Mouse (Mus musculus): ENCODE measurements around the gene Kif12.

Gene Kif12

DNA sequence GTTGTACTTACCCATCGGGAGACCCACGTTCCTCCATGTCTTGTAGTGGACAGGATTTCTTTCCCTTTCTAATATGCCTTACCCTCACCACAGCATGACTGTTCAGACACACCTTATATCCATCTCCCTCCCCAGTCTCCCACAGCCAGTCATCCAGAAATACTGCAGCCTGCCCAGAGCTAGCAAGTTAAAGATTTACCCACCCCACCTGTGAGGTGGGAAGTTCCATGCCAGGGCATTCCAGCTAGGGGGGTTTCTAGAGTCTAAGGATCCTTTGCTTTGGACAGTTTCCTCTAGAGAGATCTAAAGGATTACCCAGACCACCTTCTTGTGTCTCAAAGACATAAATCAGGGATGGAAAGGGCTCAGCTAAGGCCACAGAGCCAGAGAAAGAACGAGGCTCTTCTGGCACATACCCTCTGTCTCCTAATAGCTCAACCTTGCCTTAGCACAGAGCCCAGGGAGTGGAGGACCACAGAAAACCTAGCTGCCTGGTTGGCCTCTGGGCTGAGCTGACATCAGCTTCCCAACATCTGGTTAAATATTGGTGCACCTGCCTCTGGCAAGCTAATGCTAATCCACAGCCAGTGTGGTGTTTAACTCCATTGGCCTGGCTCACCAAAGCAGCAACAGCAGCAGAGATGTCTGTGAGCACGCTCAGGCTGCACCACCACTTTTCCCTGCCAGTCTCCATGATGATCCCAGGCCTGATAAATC is at the start of gene Kif12:
Gene Kif12 (minus strand): TSS at position 163 of the 717 bp plus-strand sequence.
- no peak for DNase-seq

DNA sequence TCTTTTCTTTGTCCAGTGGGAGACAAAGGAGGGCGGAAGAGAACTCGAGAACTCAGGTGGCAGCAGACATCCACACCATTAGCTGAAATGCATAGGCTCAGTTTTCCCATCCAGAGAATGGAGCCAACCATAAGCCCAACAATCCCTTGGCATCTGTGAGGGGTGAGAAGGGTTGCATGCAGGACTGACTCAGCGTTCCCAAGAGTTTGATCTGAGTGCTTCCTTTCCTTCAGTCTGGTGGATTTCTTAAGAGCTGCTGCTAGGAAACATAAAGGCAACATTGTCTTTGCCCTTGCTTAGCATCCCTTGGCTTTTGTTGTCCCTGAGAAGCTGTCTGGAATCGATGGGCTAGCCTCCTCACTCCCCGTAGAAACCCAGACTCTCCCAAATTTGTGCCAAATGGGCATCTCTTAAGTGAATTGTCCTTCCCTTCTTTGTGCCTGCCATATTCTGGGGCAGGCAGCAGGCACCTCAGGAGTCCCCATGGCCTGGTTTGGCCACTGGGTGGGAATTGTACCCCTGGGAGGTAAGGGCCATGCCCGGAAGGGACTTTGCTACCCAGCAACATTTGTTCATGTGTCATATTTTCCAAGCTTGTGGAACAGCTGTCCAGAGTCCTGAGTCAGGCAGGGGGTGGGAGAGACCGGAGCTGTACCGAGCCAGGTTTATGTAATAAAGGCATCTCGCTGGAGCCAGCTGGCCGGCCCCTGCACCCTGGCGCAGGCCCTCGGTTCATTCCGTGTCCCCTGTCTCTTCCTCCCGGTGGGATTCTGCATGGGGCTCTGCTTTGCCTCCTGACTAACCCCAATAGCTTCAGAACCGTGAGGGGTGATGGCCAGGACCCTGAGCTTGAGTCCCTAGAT is 49.4 kb upstream of the Kif12 start:
- DNase-seq, result no peak

DNA sequence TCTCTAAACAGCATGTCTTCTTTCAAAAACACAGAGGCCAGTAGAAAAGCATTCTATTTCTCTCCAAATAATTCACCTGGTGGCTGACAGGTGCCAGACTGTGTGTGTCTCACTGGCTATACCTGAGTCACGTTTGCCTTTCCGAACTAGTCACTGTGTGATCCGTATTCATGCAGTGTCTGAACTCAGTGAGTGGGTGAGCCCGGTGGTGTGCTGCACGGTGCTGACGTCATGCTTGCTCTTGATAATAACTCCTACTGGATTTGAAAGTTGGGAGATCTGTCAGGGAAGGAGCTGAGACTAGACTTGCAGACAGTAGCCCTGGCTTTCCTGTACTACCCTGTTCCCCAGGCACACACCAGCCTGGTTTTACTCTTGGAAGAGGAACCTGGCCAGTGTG is 47.7 kb upstream of the Kif12 start:
- no peak for DNase-seq

DNA sequence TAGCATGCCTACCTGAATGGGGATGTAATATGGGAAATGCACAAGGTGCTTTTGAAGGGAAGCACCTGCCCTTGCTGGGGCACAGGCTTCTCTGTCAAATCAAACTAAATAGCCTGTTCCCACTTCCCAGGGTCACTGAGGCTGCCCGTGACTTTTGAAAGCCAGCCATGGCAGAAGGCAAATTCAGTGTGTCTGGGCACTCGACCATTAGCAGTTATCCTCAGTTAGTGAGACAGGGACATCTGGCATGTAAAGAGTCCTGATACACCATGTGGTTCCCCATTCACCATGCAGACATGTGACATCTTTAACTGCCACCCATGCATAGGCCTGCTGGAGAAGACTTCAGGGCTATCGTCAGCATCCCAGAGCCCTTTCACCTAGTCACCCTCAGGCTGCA is 47.1 kb upstream of the Kif12 start:
- no peak for DNase-seq

DNA sequence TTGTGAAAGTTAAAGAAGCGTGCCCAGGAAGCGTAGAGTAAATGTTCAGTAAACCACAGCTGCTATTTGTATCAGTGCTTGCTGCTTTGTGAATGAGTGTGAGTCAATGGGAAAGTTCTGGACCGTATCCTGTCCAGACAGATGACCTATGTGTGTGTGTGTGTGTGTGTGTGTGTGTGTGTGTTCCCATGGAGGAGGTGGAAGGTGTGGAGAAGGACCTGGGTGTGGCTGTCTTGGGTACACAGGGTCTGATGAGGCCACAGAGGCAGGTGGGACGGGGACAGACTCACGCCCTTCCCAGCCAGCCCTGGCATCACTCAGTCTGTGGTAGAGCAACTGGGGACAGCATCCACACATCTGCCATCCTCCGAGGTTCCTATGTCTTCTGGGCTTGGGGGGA is 45.6 kb upstream of the Kif12 start:
- DNase-seq, result no peak

DNA sequence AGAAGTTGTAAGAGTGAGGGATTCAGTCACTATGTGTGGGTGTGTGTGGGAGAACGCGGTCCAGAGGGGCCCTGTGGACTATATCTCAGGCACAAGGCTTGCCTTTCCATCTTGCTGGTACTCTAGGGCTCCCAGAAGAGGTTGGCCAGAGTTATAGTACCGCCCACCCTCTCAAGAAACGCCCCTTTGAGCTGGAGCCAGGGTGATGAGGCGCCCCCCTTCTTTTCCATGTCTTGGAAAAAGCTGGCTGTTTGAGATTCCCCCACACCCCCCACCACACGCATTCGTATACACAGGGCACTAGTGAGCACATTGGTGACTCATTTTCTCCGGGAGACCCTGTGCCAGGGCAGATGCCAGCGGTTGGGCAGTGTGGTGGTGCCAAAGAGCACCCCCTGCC is 44.6 kb upstream of the Kif12 start:
- no peak for DNase-seq

DNA sequence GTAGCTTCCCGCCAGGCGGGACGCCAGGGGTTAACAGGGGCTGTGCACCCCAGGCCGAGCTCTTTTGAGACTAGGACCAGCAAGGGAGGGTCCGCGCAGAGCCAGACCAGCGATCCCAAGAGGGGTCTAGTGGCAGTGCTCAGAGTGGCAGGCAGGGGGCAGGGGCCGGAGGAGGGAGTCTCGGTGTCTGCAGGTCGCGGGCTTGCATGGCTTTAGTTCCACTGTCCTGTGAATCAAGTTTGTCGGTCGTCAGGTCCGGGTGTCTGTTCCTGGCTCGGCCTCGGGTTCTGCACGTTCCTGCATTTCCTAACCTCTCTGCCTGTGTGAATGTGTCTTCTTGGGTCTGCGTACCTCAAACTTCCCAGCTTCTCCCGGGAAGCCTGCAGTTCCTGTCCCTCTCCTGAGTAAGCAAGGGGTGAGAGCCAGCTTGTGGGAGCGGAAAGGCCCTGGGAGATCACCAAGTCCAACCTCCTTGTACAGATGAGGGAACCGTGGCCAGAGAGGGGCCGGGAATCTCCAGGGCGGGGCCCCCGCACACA is 44.1 kb upstream of the Kif12 start:
- DNase-seq, result peak; percentile 16 to 38

DNA sequence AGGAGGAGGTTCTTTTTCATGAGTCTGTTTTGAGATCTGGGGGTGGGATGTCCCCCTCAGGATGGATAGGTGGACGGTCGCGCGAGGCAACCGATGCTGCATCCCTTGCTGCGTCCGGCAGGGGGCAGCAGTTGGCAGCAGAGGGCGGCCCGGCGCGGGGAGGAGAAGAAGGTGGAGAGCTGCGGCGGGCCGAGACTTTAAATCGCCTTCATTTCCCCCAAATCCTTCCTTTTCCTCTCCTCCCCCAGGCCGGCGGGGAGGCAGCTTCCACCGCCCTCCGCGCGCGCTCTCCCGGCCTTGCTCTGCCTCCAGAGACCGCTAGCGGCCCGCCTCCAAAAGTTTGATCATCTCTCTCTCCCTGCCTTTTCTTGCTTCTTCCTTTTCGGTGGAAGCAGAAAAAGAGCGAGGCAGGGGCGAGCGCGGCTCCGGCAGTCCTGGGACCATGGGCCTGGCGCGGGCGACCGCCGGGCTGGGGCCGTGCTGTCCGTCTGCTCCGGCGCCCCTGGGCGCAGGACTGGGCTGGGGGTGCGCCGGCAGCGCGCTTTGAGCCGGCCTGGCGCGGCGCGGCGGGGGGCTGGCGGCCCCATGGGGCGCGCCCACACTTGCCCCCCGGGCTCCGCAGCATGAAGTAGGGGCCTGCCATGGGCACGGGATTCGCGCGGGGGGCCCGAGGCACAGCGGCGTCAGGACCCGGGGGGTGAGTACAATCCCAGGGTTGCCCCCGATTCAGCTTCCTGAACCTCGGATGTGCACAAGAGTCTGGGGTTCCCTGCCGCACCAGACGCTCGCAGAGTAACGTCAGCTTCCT is 43.5 kb upstream of the Kif12 start:
- DNase-seq, result peak; percentile 56 to 80

DNA sequence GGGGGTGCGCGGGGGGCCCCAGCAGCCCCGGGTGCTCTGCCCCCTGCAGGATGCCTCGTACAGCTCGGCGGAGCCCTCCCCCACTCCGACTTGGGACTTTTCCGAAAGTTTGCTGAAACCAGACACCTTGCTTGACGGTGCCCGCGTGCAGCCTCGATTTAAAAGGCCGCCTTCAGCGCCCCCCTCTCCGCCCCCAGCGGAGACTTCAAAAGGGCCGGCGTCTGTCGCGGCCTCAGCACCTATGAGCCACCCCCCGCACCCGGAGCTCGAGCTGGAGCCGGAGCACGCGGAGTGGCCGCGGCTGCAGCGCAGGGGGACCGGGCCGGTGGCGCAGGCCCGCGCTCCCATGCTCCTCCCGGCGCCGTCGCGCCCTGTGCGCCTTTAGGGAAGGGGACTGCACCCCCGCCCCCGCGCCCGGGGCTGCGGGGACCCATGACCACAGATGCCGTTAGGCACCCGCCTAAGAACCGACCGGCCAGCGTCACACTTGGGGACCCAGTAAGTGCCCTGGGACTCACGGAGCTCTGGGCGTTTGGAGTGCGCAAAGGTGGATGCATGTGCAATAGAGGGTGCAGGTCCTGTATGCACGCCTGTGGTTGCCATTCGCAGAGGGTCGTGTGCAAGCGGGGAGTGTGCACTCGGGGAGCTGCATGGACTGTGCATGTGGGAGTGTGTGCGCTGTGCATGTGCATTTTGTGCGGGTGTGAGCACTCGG is 42.1 kb upstream of the Kif12 start, which contains the start of gene Col27a1:
Gene Col27a1 (plus strand): TSS at position 98 of the 715 bp plus-strand sequence.
- peak in 1 of 2 experiments; percentile 17 for DNase-seq

DNA sequence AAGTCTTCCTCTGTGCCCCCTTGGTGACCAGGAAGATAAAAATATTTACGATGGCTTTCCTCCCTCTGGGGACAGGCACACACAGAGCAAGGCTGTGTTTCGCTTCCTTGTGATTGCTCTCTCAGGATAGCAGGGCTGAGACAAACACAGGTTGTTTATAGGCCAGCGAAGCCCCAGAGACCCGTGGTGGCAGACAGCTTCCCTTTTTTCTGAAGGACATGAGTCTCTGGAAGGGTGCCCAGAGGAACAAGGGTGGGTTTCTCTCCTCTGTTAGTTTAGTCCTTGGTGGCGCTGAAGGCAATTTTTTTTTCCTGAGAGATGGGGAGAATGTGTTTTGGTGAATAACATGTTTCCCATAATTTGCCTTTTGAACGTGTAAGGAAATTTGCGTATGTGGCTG is 33.7 kb upstream of the Kif12 start:
- DNase-seq, result peak; percentile 22 to 31

DNA sequence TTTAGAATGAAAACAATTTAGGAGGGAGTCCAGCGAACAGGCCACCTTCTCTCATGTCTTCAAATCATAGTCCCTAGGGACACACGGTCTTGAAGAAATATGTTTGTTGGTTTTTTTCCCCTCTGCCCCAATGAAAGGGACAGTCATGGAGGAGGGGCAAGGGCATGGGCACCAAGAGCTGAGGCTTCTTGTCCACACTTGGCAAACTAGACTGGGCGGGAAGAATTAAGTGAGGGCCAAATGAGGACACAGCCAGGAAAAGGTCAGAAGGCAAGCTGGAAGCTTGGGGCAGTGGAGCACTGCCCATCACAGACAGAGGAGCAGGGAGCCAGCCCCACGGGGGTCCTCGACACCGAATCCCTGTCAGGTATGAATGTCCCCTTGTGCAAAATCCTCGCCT is 31.9 kb upstream of the Kif12 start:
- no peak for DNase-seq

DNA sequence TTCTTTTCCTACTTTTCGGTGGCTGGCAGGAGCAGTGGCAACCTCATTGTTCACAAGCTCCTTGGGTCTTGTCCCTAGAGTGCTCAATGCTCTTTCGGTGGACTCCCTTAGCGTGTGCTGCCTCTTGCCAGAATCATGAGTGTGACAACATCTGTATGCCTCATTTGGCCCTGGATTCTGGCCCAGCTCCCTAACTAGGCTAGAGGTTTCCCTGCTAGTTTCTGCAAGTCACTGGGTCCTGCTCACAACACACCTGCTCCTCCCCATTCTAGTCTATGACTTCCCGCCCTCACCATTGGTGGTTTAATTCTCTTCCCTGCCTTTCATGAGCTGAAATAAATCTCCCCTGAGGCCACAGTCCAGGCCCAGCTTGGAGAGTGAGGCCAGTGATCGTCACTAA is 27.4 kb upstream of the Kif12 start:
- DNase-seq, result no peak

DNA sequence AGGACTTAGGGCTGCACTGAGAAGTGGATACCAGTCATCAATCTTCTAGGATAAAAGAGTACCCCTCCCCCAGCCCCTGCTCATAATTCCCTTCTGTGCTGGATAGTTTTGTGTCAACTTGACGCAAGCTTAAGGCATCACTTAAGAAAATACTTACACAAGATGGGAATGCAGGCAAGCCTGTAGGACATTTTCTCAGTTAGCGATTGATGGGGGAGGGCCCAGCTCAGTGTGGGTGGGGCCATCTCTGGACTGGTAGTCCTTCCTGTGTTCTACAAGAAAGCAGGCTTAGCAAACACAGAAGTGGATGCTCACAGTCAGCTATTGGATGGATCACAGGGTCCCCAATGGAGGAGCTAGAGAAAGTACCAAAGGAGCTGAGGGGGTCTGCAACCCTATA is 22.4 kb upstream of the Kif12 start:
- no peak for DNase-seq

DNA sequence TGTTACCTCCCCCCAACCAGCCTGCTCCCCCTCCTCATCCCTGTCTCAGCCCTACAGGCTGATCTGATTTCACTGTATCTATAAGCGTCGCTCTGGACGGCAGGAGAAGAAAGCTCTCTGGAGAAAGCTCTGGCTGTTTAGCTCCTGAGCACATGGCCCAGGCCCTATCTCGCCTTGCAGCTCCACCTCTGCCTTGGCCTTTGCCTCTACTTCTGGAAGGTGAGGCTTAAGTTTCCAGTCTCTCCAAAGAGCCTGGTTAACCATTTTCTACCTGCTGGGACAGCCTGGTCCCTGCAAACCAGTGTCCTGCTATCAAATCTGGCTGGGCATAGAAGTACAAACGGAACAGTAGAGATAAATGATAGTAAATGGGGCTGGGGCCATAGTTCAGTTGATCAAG is 19.7 kb upstream of the Kif12 start:
- no peak for DNase-seq

DNA sequence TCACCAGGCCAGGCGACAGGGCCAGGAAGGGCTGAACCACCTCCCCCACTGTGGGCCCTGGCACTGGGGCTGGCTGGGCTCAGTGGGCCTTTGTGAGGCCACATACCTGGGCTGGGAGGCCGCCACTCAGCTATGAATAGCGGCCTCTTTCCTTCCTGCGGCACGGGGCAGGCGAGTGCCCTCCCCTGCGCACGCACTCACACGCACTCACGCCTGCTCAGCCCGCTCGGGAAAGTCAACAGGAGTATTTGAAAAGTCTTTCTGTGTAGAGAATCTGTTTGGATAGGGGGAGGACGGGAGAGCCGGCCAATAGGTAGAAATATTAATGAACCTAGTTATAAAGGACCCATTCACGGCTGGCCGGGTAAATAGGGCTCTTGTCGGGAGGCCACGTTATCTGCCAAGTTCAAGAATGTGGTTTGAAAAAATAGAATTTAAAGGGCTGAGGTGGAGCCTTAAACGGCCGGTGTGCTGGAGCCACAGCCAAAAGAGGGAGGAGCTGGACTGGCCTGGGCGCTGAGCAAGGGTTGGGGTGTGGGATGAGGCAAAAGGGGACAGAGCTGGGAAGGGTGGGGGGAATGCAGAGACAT is 14.4 kb upstream of the Kif12 start:
- DNase-seq, result no peak

DNA sequence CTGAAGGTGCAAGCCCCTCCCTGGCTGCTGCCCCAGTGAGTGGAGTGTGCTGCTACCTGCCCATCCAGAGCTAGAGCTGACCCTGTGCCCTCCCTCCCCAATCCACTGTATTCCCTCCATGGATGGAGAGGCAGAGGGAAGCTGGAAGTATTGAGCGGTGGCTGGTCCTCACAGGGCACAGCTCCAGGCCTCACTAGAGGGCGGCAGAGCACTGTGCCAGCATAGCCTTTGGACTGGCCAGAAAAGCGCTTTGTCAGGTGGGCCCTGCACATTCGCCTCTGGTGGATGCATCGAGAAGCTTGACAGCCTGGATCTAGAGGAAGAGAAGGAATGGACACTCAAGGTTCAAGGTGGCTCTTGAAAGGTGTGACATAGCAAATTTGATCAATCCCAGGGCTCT is 9.6 kb upstream of the Kif12 start:
- peak in 1 of 2 experiments; percentile 46 for DNase-seq

DNA sequence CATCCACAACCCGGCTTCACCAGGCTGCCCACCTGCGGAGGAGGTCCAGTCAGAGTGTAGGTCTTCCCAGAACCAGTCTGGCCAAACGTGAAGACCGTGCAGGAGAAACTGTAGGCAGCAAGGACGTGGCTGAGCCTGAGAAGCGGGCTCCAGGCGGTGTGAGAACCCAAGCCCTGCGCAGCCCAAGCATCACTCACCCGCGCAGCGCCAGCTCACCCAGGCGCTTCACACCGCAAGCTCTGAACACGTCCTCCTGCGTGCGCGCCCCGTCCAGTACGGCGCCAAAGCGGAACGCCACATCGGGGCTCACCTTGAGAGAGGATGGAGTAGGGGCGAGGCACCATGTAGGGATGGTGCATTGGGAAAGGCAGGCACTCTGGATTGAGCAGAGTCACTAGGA is 809 bp downstream of the Kif12 start:
- no peak for DNase-seq

DNA sequence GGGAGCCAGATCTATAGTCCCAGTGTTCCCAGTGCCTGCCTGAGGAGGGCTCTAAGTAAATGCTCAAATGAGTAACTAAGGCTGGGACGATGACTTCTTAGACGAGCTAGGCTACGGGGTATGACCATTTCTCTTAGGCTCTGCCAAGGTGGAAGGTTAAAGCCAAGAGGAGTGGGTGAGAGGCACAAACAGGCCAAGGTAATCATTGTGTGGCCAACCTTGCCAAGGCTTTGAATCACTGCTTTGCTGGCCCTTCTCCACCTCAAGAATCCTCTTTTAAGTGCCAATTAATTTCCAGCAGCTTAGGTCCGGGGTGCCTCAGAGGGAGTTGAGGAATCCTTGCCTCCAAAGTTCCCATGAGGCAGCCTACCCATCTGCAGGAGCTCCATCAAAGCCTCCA is 1.9 kb downstream of the Kif12 start:
- no peak for DNase-seq

DNA sequence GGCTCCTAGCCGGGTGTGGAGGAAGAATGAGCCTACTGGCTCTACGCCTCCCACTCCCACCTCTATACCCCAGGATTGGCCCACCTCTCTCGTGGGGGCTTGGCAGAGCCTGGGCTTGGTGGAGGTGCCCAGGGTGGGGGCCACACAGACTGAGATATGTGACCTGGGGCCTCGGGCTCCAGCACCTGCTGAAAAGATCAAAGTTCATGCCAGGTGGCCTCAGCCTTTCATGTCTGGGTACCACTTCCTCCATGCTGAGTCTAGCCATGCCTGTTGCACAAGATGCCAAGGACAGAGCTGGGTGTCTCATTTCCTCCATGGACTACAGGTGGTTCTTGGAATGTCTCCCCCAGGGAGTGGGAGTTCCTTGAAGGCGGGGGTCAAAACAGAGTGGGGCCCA is 5.6 kb downstream of the Kif12 start:
- no peak for DNase-seq

DNA sequence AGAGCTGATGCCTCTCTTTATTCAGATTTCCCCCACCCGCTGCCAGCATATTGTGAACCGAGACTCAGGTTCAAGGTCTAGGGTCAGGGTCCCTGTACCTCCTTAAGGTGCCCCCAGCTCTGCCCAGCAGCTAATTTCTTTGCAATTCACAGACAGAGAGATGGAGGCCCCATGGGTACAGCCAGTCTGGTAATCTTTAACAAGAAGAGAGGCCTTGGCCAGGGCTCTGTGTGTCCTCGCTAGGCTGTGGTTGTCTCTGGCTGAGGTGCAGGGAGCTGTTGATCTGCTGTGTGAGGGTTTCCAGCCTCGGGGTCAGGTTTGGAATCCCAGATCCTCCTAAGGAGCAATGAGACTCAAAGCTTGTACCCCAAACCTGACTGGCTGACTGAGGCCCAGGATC is 6.3 kb downstream of the Kif12 start:
- DNase-seq, result no peak

DNA sequence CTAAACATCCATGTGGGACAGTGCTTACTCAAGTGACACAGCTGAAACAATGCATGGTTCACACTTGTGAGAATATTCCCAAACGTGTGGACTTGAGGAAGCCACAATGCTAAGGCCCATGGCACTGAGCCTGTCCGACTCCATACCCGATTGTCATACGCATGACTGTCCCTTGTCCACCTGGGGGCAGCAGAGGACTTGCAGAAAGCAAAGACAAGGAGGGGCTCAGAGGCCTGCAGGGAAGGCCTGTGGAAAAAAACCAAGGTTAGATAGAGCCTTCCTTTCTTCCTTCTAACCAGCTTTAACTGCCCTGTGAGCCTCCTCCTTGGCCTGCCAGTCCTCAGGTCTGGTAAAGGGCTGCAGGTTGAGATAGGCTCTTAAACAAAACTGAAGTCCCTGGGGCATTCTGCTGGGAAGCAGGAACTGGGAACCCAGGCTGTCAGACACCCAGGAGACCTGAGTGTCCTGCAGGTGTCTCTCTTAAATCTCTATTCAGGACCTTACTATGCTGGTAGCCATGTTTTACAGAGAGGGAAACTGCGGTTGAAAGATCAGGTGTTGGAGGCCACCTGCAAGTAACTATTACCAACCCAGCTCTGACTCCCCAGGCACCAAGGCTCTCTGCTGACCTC is 12.9 kb downstream of the Kif12 start:
- peak; percentile 21 to 64 for DNase-seq
